Mouse (Mus musculus) CD4-positive, CD25-positive, alpha-beta regulatory T cell, adult 4 months (primary cell): ENCODE measurements around the gene Nsrp1. TPM values are rescaled to one million over a fixed set of nuclear protein-coding genes. Genes with fewer than 3 reads are reported as not detected.

Source experiments
- polyA plus RNA-seq, 2 experiments: library from polyadenylated mRNA; unstranded; fragments of 100-300 nt; shearing (Covaris generic); gene quantifications; one replicate each; pipeline ENCODE4 v1.2.1; 2017

Gene Nsrp1
- polyA plus RNA-seq, 2 experiments from 2014 or later = 53.0 to 83.1 TPM

Other genes starting within 250 kb of the Nsrp1 start
- 1 to 10 TPM; 3.5 to 4.0 TPM for gene Cpd, start 231.4 kb downstream of the Nsrp1 start, polyA plus RNA-seq
- gene Tmigd1, start 176.3 kb downstream of the Nsrp1 start, polyA plus RNA-seq = under 1 TPM in 1 of 2 experiments, not detected in 1; 0.65 TPM
- gene Blmh, start 153.6 kb downstream of the Nsrp1 start, polyA plus RNA-seq = 100 to 1,000 TPM in 1 of 2 experiments, 10 to 100 TPM in 1; 81.9 to 102 TPM
- gene Slc6a4, start 79.8 kb downstream of the Nsrp1 start, polyA plus RNA-seq = under 1 TPM in 1 of 2 experiments, not detected in 1; 0.24 TPM
- gene Efcab5, start 110.5 kb upstream of the Nsrp1 start, polyA plus RNA-seq = under 1 TPM; 0.32 to 0.33 TPM
- 100 to 1,000 TPM in 1 of 2 experiments, 10 to 100 TPM in 1; 83.8 to 101 TPM for gene Ssh2, start 137.9 kb upstream of the Nsrp1 start, polyA plus RNA-seq